Mouse (Mus musculus): ENCODE results near the gene Klhl28.

Klhl28 gene

GRCm38 (mm10) chr12:64965124-64966026, at the start of gene Klhl28, which contains the start of gene Togaram1:
Gene Klhl28, minus strand, starts transcription at chr12:64965534.
Gene Togaram1, plus strand, starts transcription at chr12:64965804.
- peak; percentile 99 for DNase-seq (ENCODE audit: low spot score)

- DNase-seq (ENCODE audit: low spot score): no peak
Measured at GRCm38 (mm10) chr12:65007725-65008124, 42.4 kb upstream of the Klhl28 start.

- no peak for DNase-seq (ENCODE audit: low spot score)
Measured at GRCm38 (mm10) chr12:64977518-64977917, 12.2 kb upstream of the Klhl28 start.

GRCm38 (mm10) chr12:64976191-64976590, 10.9 kb upstream of the Klhl28 start:
- DNase-seq (ENCODE audit: low spot score): no peak

- no peak for DNase-seq (ENCODE audit: low spot score)
Measured at GRCm38 (mm10) chr12:64975558-64975957, 10.2 kb upstream of the Klhl28 start.

- no peak for DNase-seq (ENCODE audit: low spot score)
Measured at GRCm38 (mm10) chr12:64972063-64972462, 6.7 kb upstream of the Klhl28 start.

- no peak for DNase-seq (ENCODE audit: low spot score)
Measured at GRCm38 (mm10) chr12:64971399-64971798, 6.1 kb upstream of the Klhl28 start.

GRCm38 (mm10) chr12:64968067-64968466, 2.7 kb upstream of the Klhl28 start:
- DNase-seq (ENCODE audit: low spot score): peak; percentile 9

- peak; percentile 34 for DNase-seq (ENCODE audit: low spot score)
Measured at GRCm38 (mm10) chr12:64967470-64967869, 2.1 kb upstream of the Klhl28 start.

GRCm38 (mm10) chr12:64966652-64967435, 1.5 kb upstream of the Klhl28 start:
- DNase-seq (ENCODE audit: low spot score): peak; percentile 29

GRCm38 (mm10) chr12:64966101-64966631, 832 bp upstream of the Klhl28 start:
- peak; percentile 35 for DNase-seq (ENCODE audit: low spot score)

- DNase-seq (ENCODE audit: low spot score): no peak
Measured at GRCm38 (mm10) chr12:64964560-64964959, 774 bp downstream of the Klhl28 start.

- DNase-seq (ENCODE audit: low spot score): peak; percentile 7
Measured at GRCm38 (mm10) chr12:64937493-64937892, 27.8 kb downstream of the Klhl28 start.

GRCm38 (mm10) chr12:64917578-64918471, 47.5 kb downstream of the Klhl28 start, which contains the start of gene Gm527:
Gene Gm527, plus strand, starts transcription at chr12:64917906.
- peak; percentile 95 for DNase-seq (ENCODE audit: low spot score)

GRCm38 (mm10) chr12:64916735-64917134, 48.6 kb downstream of the Klhl28 start:
- DNase-seq (ENCODE audit: low spot score): no peak

- DNase-seq (ENCODE audit: low spot score): no peak
Measured at GRCm38 (mm10) chr12:64912996-64913395, 52.3 kb downstream of the Klhl28 start.

GRCm38 (mm10) chr12:64903186-64903585, 62.1 kb downstream of the Klhl28 start:
- DNase-seq (ENCODE audit: low spot score): no peak

- DNase-seq (ENCODE audit: low spot score): peak; percentile 82
Measured at GRCm38 (mm10) chr12:64902506-64902905, 62.8 kb downstream of the Klhl28 start.

GRCm38 (mm10) chr12:64897060-64897730, 68.1 kb downstream of the Klhl28 start:
- DNase-seq (ENCODE audit: low spot score): peak; percentile 79

All from embryo, embryonic 10 days (tissue).